Mouse (Mus musculus) ES-Bruce4 (cell line): ENCODE results near the gene Etv6.

Experiments
- CTCF ChIP-seq: IDR thresholded peaks from one replicate; pipeline ENCODE4 v1.8.1; 2011; ENCODE audit warnings: low read depth, low read length
- EP300 ChIP-seq: IDR thresholded peaks from 2 replicates; pipeline ENCODE4 v1.6.1; 2011; ENCODE audit warnings: low read depth, low read length; ENCODE audit not compliant: insufficient read depth
- POLR2A ChIP-seq: IDR thresholded peaks from one replicate; pipeline ENCODE4 v1.8.1; 2011; ENCODE audit warnings: low read length; ENCODE audit not compliant: insufficient read depth

DNA sequence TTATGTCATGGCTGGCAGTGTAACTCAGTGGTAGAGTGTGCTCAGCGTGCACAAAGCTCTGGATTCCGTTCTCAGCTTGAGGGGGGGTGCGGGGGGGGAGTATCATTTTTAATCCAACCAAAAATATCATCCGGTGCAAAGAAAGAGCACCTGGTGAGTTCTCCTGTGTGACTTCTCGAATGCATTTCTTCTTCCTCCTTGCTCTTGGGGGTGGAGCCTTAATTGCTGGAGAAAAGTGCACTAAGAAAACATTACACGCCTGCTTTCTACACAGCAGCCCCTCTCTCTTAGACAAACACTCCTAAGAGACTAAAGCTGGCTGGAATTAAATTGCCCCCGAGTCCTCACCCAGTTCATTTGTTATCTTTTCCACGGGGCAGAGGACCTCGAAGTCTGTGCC lies 139.6 kb downstream of the Etv6 start:
- TF ChIP-seq EP300: no peak
- no peak for TF ChIP-seq CTCF
- TF ChIP-seq POLR2A: no peak
